Mouse (Mus musculus) CH12.LX (cell line): ENCODE results near the gene Rex1bd. TPM values are rescaled to one million over a fixed set of nuclear protein-coding genes. Genes with fewer than 3 reads are reported as not detected.

Source experiments
- DNase-seq: peaks from one replicate; pipeline ENCODE4 v3.0.0-alpha.2; 2013; ENCODE audit errors: extremely low read depth
- H3K27ac ChIP-seq: 2 replicates; pipeline ENCODE4 v1.5.1; 2012; ENCODE audit warnings: low read depth, mild to moderate bottlenecking, control low read depth, moderate library complexity; ENCODE audit not compliant: insufficient read depth
- H3K27me3 ChIP-seq: replicated peaks from 2 replicates; pipeline ENCODE3; 2012; ENCODE audit warnings: inconsistent platforms
- H3K36me3 ChIP-seq, 2 experiments: replicated peaks in 1 of 2; 2 replicates each; pipeline versions ENCODE3 to v1.6.1; 2012; ENCODE audit warnings: inconsistent platforms in 1 of 2, low read length in 1 of 2, mild to moderate bottlenecking in 1 of 2, mixed read lengths in 1 of 2, moderate library complexity in 1 of 2; ENCODE audit not compliant: control insufficient read depth in 1 of 2, insufficient read depth in 1 of 2
- H3K4me1 ChIP-seq, 2 experiments: 2 replicates each; pipeline ENCODE4 v1.6.1; 2012; ENCODE audit warnings: inconsistent platforms in 1 of 2, moderate library complexity in 1 of 2; ENCODE audit not compliant: insufficient read depth in 2 of 2, control insufficient read depth in 1 of 2
- H3K4me2 ChIP-seq: 2 replicates; pipeline ENCODE4 v1.6.1; 2012; ENCODE audit warnings: low read depth, mild to moderate bottlenecking, control low read depth; ENCODE audit not compliant: poor library complexity, insufficient read depth, severe bottlenecking
- H3K4me3 ChIP-seq, 3 experiments: fragments of 150-350 bp in 1 of 3; sonication (generic) in 1 of 3; replicated peaks in 1 of 3; 2 replicates each; pipeline versions ENCODE3 to v1.5.1; 2011 to 2012; ENCODE audit warnings: low read depth in 2 of 3, low read length in 2 of 3, mild to moderate bottlenecking in 2 of 3, moderate library complexity in 2 of 3, control low read depth in 1 of 3, improper control_type of control experiment in 1 of 3, inconsistent platforms in 1 of 3, mixed read lengths in 1 of 3; ENCODE audit not compliant: poor library complexity in 1 of 3
- H3K79me2 ChIP-seq: replicated peaks from 2 replicates; pipeline ENCODE4 v1.6.1; 2012; ENCODE audit warnings: mild to moderate bottlenecking, moderate library complexity; ENCODE audit not compliant: control insufficient read depth, poor library complexity, insufficient read depth, severe bottlenecking; ENCODE audit errors: extremely low read depth
- H3K9ac ChIP-seq: 2 replicates; pipeline ENCODE4 v1.6.1; 2012; ENCODE audit warnings: low read depth, mild to moderate bottlenecking, control low read depth, moderate library complexity; ENCODE audit not compliant: insufficient read depth
- H3K9me3 ChIP-seq: replicated peaks from 2 replicates; pipeline ENCODE3; 2012; ENCODE audit warnings: low read length, inconsistent platforms, mixed read lengths
- EP300 ChIP-seq: IDR thresholded peaks from 2 replicates; pipeline ENCODE4 v1.6.1; 2011; ENCODE audit warnings: low read length, improper control_type of control experiment
- GABPA ChIP-seq: IDR thresholded peaks from 2 replicates; pipeline ENCODE4 v1.6.1; 2012; ENCODE audit warnings: low read depth, low read length, improper control_type of control experiment, inconsistent platforms; ENCODE audit not compliant: insufficient replicate concordance
- HCFC1 ChIP-seq: IDR thresholded peaks from 2 replicates; pipeline ENCODE4 v1.6.1; 2012; ENCODE audit warnings: low read depth, mild to moderate bottlenecking, inconsistent platforms, low read length, improper control_type of control experiment
- IRF4 ChIP-seq: IDR thresholded peaks from 2 replicates; pipeline ENCODE4 v1.6.1; 2014; ENCODE audit warnings: low read depth, mild to moderate bottlenecking, inconsistent platforms, low read length, improper control_type of control experiment
- KAT2A ChIP-seq: IDR thresholded peaks from 2 replicates; pipeline ENCODE4 v1.6.1; 2012; ENCODE audit warnings: low read length, improper control_type of control experiment, inconsistent platforms; ENCODE audit not compliant: insufficient replicate concordance
- MAZ ChIP-seq: IDR thresholded peaks from 2 replicates; pipeline ENCODE4 v1.6.1; 2012; ENCODE audit warnings: low read depth, mild to moderate bottlenecking, inconsistent platforms, low read length, improper control_type of control experiment, moderate library complexity
- NELFE ChIP-seq: IDR thresholded peaks from 2 replicates; pipeline ENCODE4 v1.6.1; 2011; ENCODE audit warnings: low read depth, low read length, improper control_type of control experiment
- RAD21 ChIP-seq: IDR thresholded peaks from 2 replicates; pipeline ENCODE4 v1.6.1; 2011; ENCODE audit warnings: low read depth, mild to moderate bottlenecking, low read length, improper control_type of control experiment, moderate library complexity
- RCOR1 ChIP-seq: conservative IDR thresholded peaks from 2 replicates; pipeline ENCODE4 v1.6.1; 2012; ENCODE audit warnings: low read depth, mild to moderate bottlenecking, inconsistent platforms, low read length, improper control_type of control experiment
- TCF12 ChIP-seq: IDR thresholded peaks from 2 replicates; pipeline ENCODE4 v1.6.1; 2014; ENCODE audit warnings: low read depth, mild to moderate bottlenecking, inconsistent platforms, low read length, improper control_type of control experiment
- USF1 ChIP-seq: IDR thresholded peaks from 2 replicates; pipeline ENCODE4 v1.6.1; 2014; ENCODE audit warnings: low read depth, mild to moderate bottlenecking, inconsistent platforms, low read length, improper control_type of control experiment
- USF2 ChIP-seq: conservative IDR thresholded peaks from 2 replicates; pipeline ENCODE4 v1.6.1; 2011; ENCODE audit warnings: low read depth, low read length, improper control_type of control experiment
- ZKSCAN1 ChIP-seq: IDR thresholded peaks from 2 replicates; pipeline ENCODE4 v1.6.1; 2012; ENCODE audit warnings: low read depth, inconsistent platforms, low read length, improper control_type of control experiment, borderline replicate concordance
- ZNF384 ChIP-seq: IDR thresholded peaks from 2 replicates; pipeline ENCODE4 v1.6.1; 2012; ENCODE audit warnings: low read depth, low read length, improper control_type of control experiment, inconsistent platforms
- dilution Hi-C: fragments of 300-500 bp; cut with MboI; formaldehyde crosslinking; loops from 2 replicates; pipeline ENCODE4 v1.14.3; 2020; ENCODE audit warnings: low sequenced_read_pairs; ENCODE audit not compliant: extremely low pct_unique_long_range_greater_than_20kb, extremely low pct_ligation_motif_present
- in situ Hi-C: fragments of 300-500 bp; cut with MboI; formaldehyde crosslinking; loops from 3 replicates; pipeline ENCODE4 v1.14.3; 2019; ENCODE audit warnings: low sequenced_read_pairs, low pct_ligation_motif_present, low pct_unique_long_range_greater_than_20kb, mixed read lengths
- polyA plus RNA-seq: library from polyadenylated mRNA; unstranded; fragments of >175 nt; gene quantifications from 2 replicates; pipeline ENCODE4 v1.2.1, GENCODE M21; 2012; ENCODE audit warnings: low read depth; ENCODE audit not compliant: insufficient read length
- total RNA-seq, 2 experiments: library from RNA; depleted of rRNA; stranded (reverse); fragments of 300-350 nt in 1 of 2; fragments of >200 nt in 1 of 2; gene quantifications; 2 replicates each; pipeline ENCODE4 v1.2.3; 2012 to 2014

Gene Rex1bd
- total and polyA plus RNA-seq, 3 experiments, result 38.4 to 90.0 (median 47.8) TPM

DNA sequence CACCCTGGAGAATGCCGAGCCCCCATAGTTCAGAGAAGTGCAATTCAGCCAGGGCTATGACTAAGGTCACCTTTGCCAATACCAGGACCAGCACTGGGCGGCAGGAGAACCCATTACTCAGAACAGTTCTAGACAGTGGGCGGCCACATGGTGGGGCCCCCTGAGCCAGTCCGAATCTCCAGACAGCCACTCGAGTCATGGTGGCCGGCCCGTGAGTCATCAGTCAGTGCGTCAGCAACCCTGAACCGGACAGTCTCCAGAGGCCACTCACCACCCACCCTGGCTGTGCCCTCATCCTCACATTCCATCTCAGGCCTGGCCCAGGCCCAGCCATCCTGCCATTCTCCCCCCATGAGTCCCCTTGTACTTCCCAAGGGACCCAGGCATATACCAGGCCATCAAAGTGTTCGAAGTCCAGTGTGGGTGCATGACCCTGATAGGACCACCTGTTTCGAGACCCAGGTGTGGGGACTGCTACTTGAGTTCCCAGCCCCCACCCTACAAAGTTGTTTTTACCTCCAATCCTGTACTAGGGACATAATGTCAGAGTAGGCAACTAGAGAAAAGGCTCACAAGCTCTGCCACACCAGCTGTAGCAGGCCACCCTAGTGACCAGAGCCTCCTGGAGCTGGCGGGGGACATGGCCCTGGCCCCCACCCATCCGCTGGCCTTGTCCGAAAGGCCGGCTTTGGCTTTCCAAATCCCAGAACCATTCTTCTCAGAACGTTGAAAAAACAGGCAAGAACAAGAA, 44.6 kb downstream of the Rex1bd start:
- H3K9ac ChIP-seq, result no peak overlapping the region
- peaks cover 0 to 7% of the 10 kb centered on the region in 2 experiments; a peak in 1 of 4 replicates for H3K4me1 ChIP-seq
- peaks cover 0 to 79% of the 10 kb centered on the region in 2 experiments for H3K36me3 ChIP-seq
- in situ Hi-C loops, result no loop called here
- dilution Hi-C loops, result no loop called here
- H3K4me3 ChIP-seq, result no peak overlapping the region
- no peaks in the 10 kb centered on the region for H3K79me2 ChIP-seq
- H3K4me2 ChIP-seq, result no peak overlapping the region
- no peak for DNase-seq
- TF ChIP-seq ZKSCAN1 (no peak), RCOR1 (no peak), NELFE (no peak), ZNF384 (no peak), HCFC1 (no peak), USF1 (no peak), KAT2A (no peak), USF2 (no peak), TCF12 (no peak), IRF4 (no peak)
- peaks cover 8% of the 10 kb centered on the region for H3K9me3 ChIP-seq
- no peak overlapping the region for H3K27ac ChIP-seq
- H3K27me3 ChIP-seq, result no peaks in the 10 kb centered on the region

DNA sequence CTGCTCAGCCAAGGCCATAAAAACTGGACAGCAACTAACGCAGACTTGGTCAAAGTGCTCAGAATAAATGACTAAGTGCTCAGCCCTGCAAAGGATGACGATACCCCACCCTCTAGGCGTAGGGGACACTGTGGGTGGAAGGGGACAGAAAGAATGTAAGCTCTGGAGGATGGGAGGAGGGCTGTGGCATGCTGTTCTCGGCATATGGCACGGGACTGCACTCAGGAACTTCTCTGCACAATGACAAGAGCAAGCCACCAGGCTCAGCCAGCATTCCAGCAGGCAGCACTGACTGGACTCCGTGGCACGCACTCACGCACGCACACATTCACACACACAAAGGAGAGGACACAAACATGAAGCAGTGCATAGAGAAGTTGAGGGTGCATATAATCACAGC, 45.9 kb downstream of the Rex1bd start:
- Histone ChIP-seq H3K27me3 (no peaks in the 10 kb centered on the region), H3K4me1 (peaks cover 0 to 7% of the 10 kb centered on the region in 2 experiments; a peak in 1 of 4 replicates), H3K27ac (no peak overlapping the region), H3K36me3 (peaks cover 0 to 67% of the 10 kb centered on the region in 2 experiments), H3K79me2 (no peaks in the 10 kb centered on the region), H3K4me2 (no peak overlapping the region), H3K9me3 (peaks cover 8% of the 10 kb centered on the region), H3K4me3 (no peak overlapping the region), H3K9ac (no peak overlapping the region)
- dilution Hi-C loops, result no loop called here
- DNase-seq, result no peak
- no peak for TF ChIP-seq MAZ
- no peak for TF ChIP-seq GABPA
- TF ChIP-seq NELFE, result no peak
- in situ Hi-C loops, result no loop called here

DNA sequence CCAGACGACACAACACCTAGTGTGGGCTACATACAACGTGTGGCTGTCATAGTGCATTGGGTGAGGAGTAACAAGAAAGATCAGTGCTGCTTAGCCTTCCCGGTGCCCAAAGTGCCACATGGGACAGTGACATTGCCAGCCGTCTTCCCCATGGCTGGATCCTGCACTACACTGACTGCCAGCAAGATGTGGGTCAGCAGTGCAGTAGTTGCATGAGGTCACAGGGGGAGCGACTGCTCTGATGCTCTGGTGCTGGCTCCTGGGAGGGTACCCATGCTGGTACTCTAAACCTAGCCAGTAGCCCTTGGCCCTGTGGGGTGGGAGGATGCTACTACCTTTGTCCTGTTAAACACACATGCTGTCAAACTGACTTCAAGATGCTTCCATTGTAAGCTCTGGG, 46.4 kb downstream of the Rex1bd start:
- TF ChIP-seq RAD21, result no peak
- TF ChIP-seq MAZ, result no peak
- no peak for TF ChIP-seq KAT2A
- no peak for TF ChIP-seq EP300
- no peak for TF ChIP-seq RCOR1
- TF ChIP-seq NELFE, result no peak
- Histone ChIP-seq H3K27me3 (no peaks in the 10 kb centered on the region), H3K27ac (no peak overlapping the region), H3K36me3 (peaks cover 0 to 68% of the 10 kb centered on the region in 2 experiments), H3K4me3 (no peak overlapping the region), H3K4me1 (peaks cover 0 to 7% of the 10 kb centered on the region in 2 experiments; a peak in 1 of 4 replicates), H3K79me2 (no peaks in the 10 kb centered on the region), H3K9ac (no peak overlapping the region), H3K9me3 (peaks cover 8% of the 10 kb centered on the region), H3K4me2 (no peak overlapping the region)
- DNase-seq, result no peak
- dilution Hi-C loops (no loop called here), in situ Hi-C loops (no loop called here)
